Mouse (Mus musculus) G1E (cell line): ENCODE results near the gene Phf23. TPM values are rescaled to one million over a fixed set of nuclear protein-coding genes. Genes with fewer than 3 reads are reported as not detected.

Experiments used
- ATAC-seq: 2 replicates; pipeline ENCODE4 v1.8.0; 2016; ENCODE audit warnings: mild to moderate bottlenecking; ENCODE audit not compliant: insufficient number of reproducible peaks, poor library complexity, low FRiP score, severe bottlenecking; ENCODE audit errors: extremely low read depth
- DNase-seq: peaks from one replicate; pipeline ENCODE4 v3.0.0; 2012; ENCODE audit warnings: low spot score
- H3K27me3 ChIP-seq: 2 replicates; pipeline ENCODE4 v1.6.1; 2012; ENCODE audit warnings: mild to moderate bottlenecking, low read length, inconsistent platforms; ENCODE audit not compliant: insufficient read depth
- H3K36me3 ChIP-seq: replicated peaks from 2 replicates; pipeline ENCODE3; 2012; ENCODE audit warnings: mild to moderate bottlenecking, inconsistent platforms
- H3K4me1 ChIP-seq: 2 replicates; pipeline ENCODE4 v1.6.1; 2012; ENCODE audit warnings: low read depth, low read length, inconsistent platforms, mixed read lengths; ENCODE audit not compliant: insufficient read depth
- H3K4me3 ChIP-seq: 2 replicates; pipeline ENCODE4 v1.5.1; 2012; ENCODE audit warnings: low read depth, mild to moderate bottlenecking, inconsistent platforms, low read length, moderate library complexity, mixed read lengths
- H3K9me3 ChIP-seq: replicated peaks from 2 replicates; pipeline ENCODE4 v1.6.1; 2012; ENCODE audit warnings: inconsistent platforms
- CTCF ChIP-seq: IDR thresholded peaks from 2 replicates; pipeline ENCODE4 v1.5.1; 2012; ENCODE audit warnings: low read depth, low read length, inconsistent platforms, mixed read lengths
- GATA1 ChIP-seq: IDR thresholded peaks from 2 replicates; pipeline ENCODE4 v1.6.1; 2012; ENCODE audit warnings: borderline replicate concordance, low read length, inconsistent platforms, mixed read lengths
- GATA2 ChIP-seq: IDR thresholded peaks from 2 replicates; pipeline ENCODE4 v1.6.1; 2012; ENCODE audit warnings: low read depth, low read length, inconsistent platforms, borderline replicate concordance
- POLR2AphosphoS5 ChIP-seq: IDR thresholded peaks from 2 replicates; pipeline ENCODE4 v1.6.1; 2012; ENCODE audit warnings: low read depth, low read length, inconsistent platforms; ENCODE audit not compliant: insufficient replicate concordance
- TAL1 ChIP-seq: conservative IDR thresholded peaks from 2 replicates; pipeline ENCODE4 v1.6.1; 2012; ENCODE audit warnings: low read depth, low read length, inconsistent platforms, mixed read lengths
- polyA plus RNA-seq: library from polyadenylated mRNA; stranded (reverse); fragments of >175 nt; gene quantifications from 2 replicates; pipeline ENCODE4 v1.2.3, GENCODE M21; 2012
- total RNA-seq, 2 experiments: library from RNA; stranded (forward) in 1 of 2; stranded (reverse) in 1 of 2; fragments of 200-1000 nt in 1 of 2; fragments of >200 nt in 1 of 2; fragmentation: Nextera tagmentation in 1 of 2; gene quantifications; 2 replicates each; pipeline ENCODE4 v1.2.3; 2014 to 2017

Gene Phf23
- total and polyA plus RNA-seq, 3 experiments: 56.4 to 92.1 (median 84.4) TPM

DNA sequence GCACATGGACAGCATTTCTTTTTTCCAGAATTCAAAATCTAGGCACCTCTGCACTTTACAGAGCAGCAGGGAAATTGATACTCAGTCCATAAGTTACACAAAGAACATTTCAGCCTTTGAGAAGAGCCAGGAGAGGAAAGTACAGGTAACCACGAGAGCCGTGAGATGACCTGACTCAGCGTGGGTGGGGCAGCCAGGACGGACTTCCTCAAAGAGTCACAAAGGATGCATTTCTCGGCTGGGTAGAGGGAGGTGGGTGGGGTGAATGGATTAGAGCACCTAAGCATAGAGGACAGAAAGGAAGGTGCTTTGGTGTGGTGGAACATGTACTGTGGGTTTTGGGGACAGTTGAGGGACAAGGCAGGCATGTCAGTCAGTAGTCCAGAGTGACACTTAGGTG, 33.7 kb upstream of the Phf23 start:
- Histone ChIP-seq H3K9me3 (peaks cover 18% of the 10 kb centered on the region), H3K4me1 (peaks cover 17% of the 10 kb centered on the region), H3K36me3 (no peaks in the 10 kb centered on the region), H3K4me3 (no peak overlapping the region), H3K27me3 (peaks cover 45% of the 10 kb centered on the region)
- no peak for ATAC-seq
- no peak for DNase-seq
- TF ChIP-seq TAL1 (no peak), GATA2 (no peak), CTCF (no peak), GATA1 (no peak), POLR2AphosphoS5 (no peak)

DNA sequence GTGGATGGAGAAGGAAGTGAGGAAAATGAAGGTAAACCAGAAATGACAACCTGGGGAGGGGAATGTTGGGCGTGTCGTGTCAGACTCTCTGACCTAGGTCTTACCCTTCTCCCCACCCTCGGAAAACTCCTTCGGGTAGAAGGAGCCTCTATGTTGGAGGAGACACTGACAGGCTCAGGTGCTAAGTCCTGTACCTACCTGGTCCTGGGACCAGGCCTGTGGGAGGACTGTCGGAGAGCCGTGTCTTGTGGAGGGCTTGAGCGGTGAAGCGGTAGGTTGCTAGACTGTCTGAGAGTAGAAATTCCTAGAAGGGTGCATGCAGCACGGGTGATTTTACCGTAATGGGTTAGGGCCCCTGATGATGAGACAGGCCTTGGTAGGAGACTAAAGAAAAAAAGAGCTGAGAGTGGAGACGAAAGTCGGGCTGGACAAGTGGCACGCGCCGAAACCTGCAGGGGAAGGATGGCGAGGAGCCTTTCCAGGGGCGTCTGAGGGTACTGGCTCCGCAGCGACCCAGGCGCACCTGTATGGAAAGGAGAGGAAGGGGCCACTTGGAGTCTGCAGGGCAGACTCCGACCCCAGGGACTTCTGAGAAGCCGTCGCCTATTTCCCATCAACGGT, 30.8 kb upstream of the Phf23 start, which contains the start of gene Cldn7:
Cldn7 (plus strand) TSS at position 130 of the 621 bp plus-strand sequence.
- Histone ChIP-seq H3K4me1 (peaks cover 19% of the 10 kb centered on the region), H3K27me3 (peaks cover 29% of the 10 kb centered on the region), H3K36me3 (peaks cover 25% of the 10 kb centered on the region), H3K9me3 (peaks cover 19% of the 10 kb centered on the region), H3K4me3 (no peak within 1 kb of the TSS)
- ATAC-seq (no peak), DNase-seq (no peak)
- TF ChIP-seq GATA1: no peak
- no peak for TF ChIP-seq GATA2
- no peak for TF ChIP-seq POLR2AphosphoS5
- TF ChIP-seq TAL1: no peak
- no peak for TF ChIP-seq CTCF

DNA sequence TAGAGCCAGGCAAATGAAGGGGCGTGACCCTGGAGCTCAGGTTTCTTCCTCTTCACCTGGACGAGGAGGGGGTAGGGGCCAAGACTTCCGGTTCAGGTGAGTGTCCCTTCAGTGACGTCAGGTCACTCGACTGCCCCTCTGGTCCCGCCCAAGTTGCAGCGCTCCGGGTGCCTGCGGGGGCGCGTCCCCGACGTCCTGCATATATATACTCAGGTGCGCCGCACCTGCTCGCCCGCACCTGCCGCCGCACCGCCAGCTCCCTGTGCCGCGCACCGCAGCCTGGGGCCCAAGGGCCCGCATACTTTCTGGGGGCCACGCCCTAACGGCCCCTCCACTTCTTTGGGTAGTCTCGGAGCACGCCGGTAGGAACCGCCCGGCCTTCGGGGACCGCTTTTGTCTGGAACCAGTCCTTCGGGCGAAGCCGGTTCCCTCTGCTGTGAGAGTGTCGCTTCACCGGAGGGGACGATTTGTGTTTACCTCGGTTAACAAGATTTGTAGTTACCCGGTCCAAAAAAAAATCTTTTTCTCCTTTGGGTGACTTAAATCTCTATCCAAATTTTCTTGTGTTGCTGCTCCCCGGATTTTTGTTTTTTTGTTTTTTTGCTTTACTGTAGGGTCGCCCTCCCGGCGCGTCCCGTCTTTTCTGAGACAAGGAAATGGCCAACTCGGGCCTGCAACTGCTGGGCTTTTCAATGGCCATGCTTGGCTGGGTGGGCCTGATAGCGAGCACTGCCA, 30.1 kb upstream of the Phf23 start:
- H3K9me3 ChIP-seq: peaks cover 19% of the 10 kb centered on the region
- TF ChIP-seq GATA2 (no peak), TAL1 (no peak), POLR2AphosphoS5 (no peak), GATA1 (no peak), CTCF (no peak)
- peaks cover 31% of the 10 kb centered on the region for H3K36me3 ChIP-seq
- no peak overlapping the region for H3K4me3 ChIP-seq
- DNase-seq (no peak), ATAC-seq (no peak)
- H3K27me3 ChIP-seq: peaks cover 28% of the 10 kb centered on the region
- H3K4me1 ChIP-seq: peaks cover 19% of the 10 kb centered on the region

DNA sequence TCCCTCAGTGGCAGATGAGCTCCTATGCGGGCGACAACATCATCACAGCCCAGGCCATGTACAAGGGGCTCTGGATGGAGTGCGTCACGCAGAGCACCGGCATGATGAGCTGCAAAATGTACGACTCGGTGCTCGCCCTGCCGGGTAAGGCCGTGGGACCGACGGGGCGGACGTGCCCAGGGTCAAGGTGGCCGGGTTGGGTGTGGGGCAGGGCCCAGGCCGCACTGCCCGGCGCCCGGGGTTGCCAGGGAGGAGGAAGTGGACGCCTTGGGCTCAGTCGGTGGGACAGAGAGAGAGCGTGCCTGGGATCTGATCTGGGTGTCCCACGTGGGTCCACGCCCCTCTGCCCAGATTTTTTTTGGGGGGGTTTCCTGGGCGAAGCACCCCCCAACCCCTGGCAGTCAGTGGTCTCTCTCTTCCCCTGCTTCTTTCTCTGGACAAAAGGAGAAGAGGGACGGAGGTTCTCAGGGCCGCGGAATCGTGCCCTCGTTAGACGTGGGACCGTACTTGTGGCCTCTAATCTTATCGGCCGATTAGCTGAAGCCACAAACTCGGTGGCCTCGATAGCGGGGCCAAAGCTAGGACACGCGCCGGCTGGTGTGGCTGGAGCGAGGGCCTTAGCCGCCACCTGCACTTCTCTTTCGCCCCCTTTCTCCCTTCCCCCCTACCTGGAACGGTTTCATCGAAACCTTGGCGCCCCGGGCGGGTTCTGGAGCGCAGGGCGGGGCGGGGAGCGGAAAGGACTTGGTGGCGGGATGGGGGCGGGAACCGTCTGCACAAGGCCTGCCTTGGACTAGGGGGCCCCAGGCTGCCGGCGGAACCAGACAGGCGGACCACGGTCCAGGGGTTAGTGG, 29.3 kb upstream of the Phf23 start:
- Histone ChIP-seq H3K4me1 (peaks cover 14% of the 10 kb centered on the region), H3K9me3 (peaks cover 19% of the 10 kb centered on the region), H3K27me3 (peaks cover 26% of the 10 kb centered on the region), H3K4me3 (peak overlapping the region; percentile 46), H3K36me3 (peaks cover 38% of the 10 kb centered on the region)
- no peak for ATAC-seq
- TF ChIP-seq TAL1 (no peak), GATA2 (no peak), CTCF (no peak), POLR2AphosphoS5 (no peak), GATA1 (no peak)
- no peak for DNase-seq

DNA sequence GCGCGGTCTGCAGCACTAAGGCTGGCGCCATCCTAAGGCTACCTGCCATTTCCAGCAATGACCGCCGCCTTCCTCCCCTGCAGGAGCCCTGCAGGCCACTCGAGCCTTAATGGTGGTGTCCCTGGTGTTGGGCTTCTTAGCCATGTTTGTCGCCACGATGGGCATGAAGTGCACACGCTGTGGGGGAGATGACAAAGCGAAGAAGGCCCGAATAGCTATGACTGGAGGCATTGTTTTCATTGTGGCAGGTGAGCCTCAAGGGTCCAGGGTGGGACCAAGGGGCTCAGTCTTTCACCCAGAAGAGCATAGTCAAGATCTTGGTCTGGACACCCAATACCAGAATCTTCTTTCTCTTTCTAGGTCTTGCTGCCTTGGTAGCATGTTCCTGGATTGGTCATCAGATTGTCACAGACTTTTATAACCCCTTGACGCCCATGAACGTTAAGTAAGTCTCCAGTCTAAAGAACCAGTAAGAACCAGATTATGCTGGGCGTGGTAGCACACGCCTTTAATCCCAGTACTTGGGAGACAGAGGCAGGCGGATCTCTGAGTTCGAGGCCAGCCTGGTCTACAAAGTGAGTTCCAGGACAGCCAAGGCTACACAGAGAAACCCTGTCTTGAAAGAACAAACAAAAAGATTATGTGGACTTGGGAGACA, 28.6 kb upstream of the Phf23 start:
- ATAC-seq (no peak), DNase-seq (no peak)
- H3K9me3 ChIP-seq: peaks cover 19% of the 10 kb centered on the region
- H3K36me3 ChIP-seq: peaks cover 45% of the 10 kb centered on the region
- TF ChIP-seq CTCF (no peak), POLR2AphosphoS5 (no peak), GATA2 (no peak), TAL1 (no peak), GATA1 (no peak)
- peaks cover 9% of the 10 kb centered on the region for H3K4me1 ChIP-seq
- peaks cover 21% of the 10 kb centered on the region for H3K27me3 ChIP-seq
- peak overlapping the region; percentile 46 for H3K4me3 ChIP-seq

DNA sequence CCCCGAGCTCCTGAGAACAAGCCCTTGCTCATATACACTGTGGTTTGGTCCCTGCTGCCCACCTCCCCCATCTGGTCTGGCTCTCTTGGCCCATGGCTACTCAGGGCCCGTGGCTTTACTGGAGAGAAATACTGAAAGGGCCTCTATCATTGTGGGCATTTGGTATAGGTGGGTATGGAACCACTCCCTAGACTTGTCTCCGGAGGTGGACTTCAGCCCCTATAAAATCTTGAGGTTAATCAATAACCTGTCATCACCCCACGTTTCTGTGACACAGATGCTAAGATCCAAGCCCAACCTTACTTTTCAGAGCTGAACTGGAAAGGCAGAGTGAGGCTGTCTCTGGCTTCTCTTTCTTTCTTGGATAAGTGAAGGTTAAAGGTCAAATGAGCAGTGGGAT, 26.8 kb upstream of the Phf23 start:
- no peak for DNase-seq
- no peak overlapping the region for H3K4me3 ChIP-seq
- H3K4me1 ChIP-seq: peaks cover 4% of the 10 kb centered on the region; the same call in 1 of the 2 replicates
- peaks cover 63% of the 10 kb centered on the region for H3K36me3 ChIP-seq
- H3K9me3 ChIP-seq: peaks cover 19% of the 10 kb centered on the region
- TF ChIP-seq GATA2 (no peak), CTCF (no peak), TAL1 (no peak), POLR2AphosphoS5 (no peak), GATA1 (no peak)
- no peak for ATAC-seq
- peaks cover 15% of the 10 kb centered on the region for H3K27me3 ChIP-seq
